Mouse (Mus musculus): ENCODE measurements at regions not wholly inside any gene's neighbourhood (a gene's known extent, or its start where the extent isn't known, plus 50 kb on each side); places are given as distances from the start of the nearest gene placed in this dataset.
A peak's percentile ranks its signal among the peaks of the same experiment; 100 is the strongest.

- no peak for DNase-seq
- Histone ChIP-seq H3K4me1 (replicated peaks; ENCODE audit: control insufficient read depth, insufficient read depth, low read length) (peaks cover 7% of the 10 kb centered on the region; the same call in 1 of the 2 replicates), H3K36me3 (ENCODE audit: control insufficient read depth, insufficient read depth, low read length) (no peaks in the 10 kb centered on the region), H3K27me3 (ENCODE audit: control insufficient read depth, insufficient read depth, low read length) (no peaks in the 10 kb centered on the region), H3K4me3 (ENCODE audit: control insufficient read depth, insufficient read depth, low read length) (no peak overlapping the region), H3K27ac (ENCODE audit: control insufficient read depth, insufficient read depth, low read length) (no peak overlapping the region)
- no peak for TF ChIP-seq CTCF (IDR thresholded peaks at IDR 0.05; ENCODE audit: borderline replicate concordance, control insufficient read depth, extremely low read depth, insufficient read depth, low read length, poor library complexity)
- 91% methylated on average over 7 of the region's 7 CpGs for WGBS
Observed at GRCm38 (mm10) chr6:52481975-52482374, 158.2 kb downstream of the Hibadh start.

- Histone ChIP-seq H3K27ac (ENCODE audit: control insufficient read depth, insufficient read depth, low read length) (no peak overlapping the region), H3K4me3 (ENCODE audit: control insufficient read depth, insufficient read depth, low read length) (no peak overlapping the region), H3K27me3 (ENCODE audit: control insufficient read depth, insufficient read depth, low read length) (no peaks in the 10 kb centered on the region), H3K36me3 (ENCODE audit: control insufficient read depth, insufficient read depth, low read length) (no peaks in the 10 kb centered on the region), H3K4me1 (replicated peaks; ENCODE audit: control insufficient read depth, insufficient read depth, low read length) (peaks cover 5% of the 10 kb centered on the region; the same call in 1 of the 2 replicates)
- WGBS: 35% methylated on average over 9 of the region's 9 CpGs
- TF ChIP-seq POLR2A (IDR thresholded peaks at IDR 0.05; ENCODE audit: control insufficient read depth, extremely low read depth, insufficient read depth, low read length, poor library complexity): no peak
- no peak for TF ChIP-seq CTCF (IDR thresholded peaks at IDR 0.05; ENCODE audit: borderline replicate concordance, control insufficient read depth, extremely low read depth, insufficient read depth, low read length, poor library complexity)
- no peak for DNase-seq
Observed at GRCm38 (mm10) chr6:52486146-52486545, 154.0 kb downstream of the Hibadh start.

- H3K4me1 ChIP-seq (replicated peaks; ENCODE audit: control insufficient read depth, insufficient read depth, low read length): peaks cover 5% of the 10 kb centered on the region; the same call in 1 of the 2 replicates
- no peaks in the 10 kb centered on the region for H3K36me3 ChIP-seq (ENCODE audit: control insufficient read depth, insufficient read depth, low read length)
- no peak overlapping the region for H3K27ac ChIP-seq (ENCODE audit: control insufficient read depth, insufficient read depth, low read length)
- 64% methylated on average over 4 of the region's 4 CpGs for WGBS
- no peak for TF ChIP-seq POLR2A (IDR thresholded peaks at IDR 0.05; ENCODE audit: control insufficient read depth, extremely low read depth, insufficient read depth, low read length, poor library complexity)
- no peak for TF ChIP-seq CTCF (IDR thresholded peaks at IDR 0.05; ENCODE audit: borderline replicate concordance, control insufficient read depth, extremely low read depth, insufficient read depth, low read length, poor library complexity)
- no peak overlapping the region for H3K4me3 ChIP-seq (ENCODE audit: control insufficient read depth, insufficient read depth, low read length)
- DNase-seq: no peak
- H3K27me3 ChIP-seq (ENCODE audit: control insufficient read depth, insufficient read depth, low read length): no peaks in the 10 kb centered on the region
Observed at GRCm38 (mm10) chr6:52486655-52487054, 153.5 kb downstream of the Hibadh start.

- no peaks in the 10 kb centered on the region for H3K27me3 ChIP-seq (ENCODE audit: control insufficient read depth, insufficient read depth, low read length)
- no peak for DNase-seq
- peaks cover 5% of the 10 kb centered on the region; the same call in 1 of the 2 replicates for H3K4me1 ChIP-seq (replicated peaks; ENCODE audit: control insufficient read depth, insufficient read depth, low read length)
- 88% methylated on average over 5 of the region's 5 CpGs for WGBS
- no peak overlapping the region for H3K27ac ChIP-seq (ENCODE audit: control insufficient read depth, insufficient read depth, low read length)
- no peak for TF ChIP-seq POLR2A (IDR thresholded peaks at IDR 0.05; ENCODE audit: control insufficient read depth, extremely low read depth, insufficient read depth, low read length, poor library complexity)
- TF ChIP-seq CTCF (IDR thresholded peaks at IDR 0.05; ENCODE audit: borderline replicate concordance, control insufficient read depth, extremely low read depth, insufficient read depth, low read length, poor library complexity): no peak
- H3K36me3 ChIP-seq (ENCODE audit: control insufficient read depth, insufficient read depth, low read length): no peaks in the 10 kb centered on the region
- H3K4me3 ChIP-seq (ENCODE audit: control insufficient read depth, insufficient read depth, low read length): no peak overlapping the region
Observed at GRCm38 (mm10) chr6:52487861-52488260, 152.3 kb downstream of the Hibadh start.

- no peaks in the 10 kb centered on the region for H3K36me3 ChIP-seq (ENCODE audit: control insufficient read depth, insufficient read depth, low read length)
- peaks cover 5% of the 10 kb centered on the region; the same call in 1 of the 2 replicates for H3K4me1 ChIP-seq (replicated peaks; ENCODE audit: control insufficient read depth, insufficient read depth, low read length)
- H3K4me3 ChIP-seq (ENCODE audit: control insufficient read depth, insufficient read depth, low read length): no peak overlapping the region
- DNase-seq: peak; percentile 27
- no peak overlapping the region for H3K27ac ChIP-seq (ENCODE audit: control insufficient read depth, insufficient read depth, low read length)
- no peaks in the 10 kb centered on the region for H3K27me3 ChIP-seq (ENCODE audit: control insufficient read depth, insufficient read depth, low read length)
- 89% methylated on average over 14 of the region's 14 CpGs for WGBS
- TF ChIP-seq POLR2A (IDR thresholded peaks at IDR 0.05; ENCODE audit: control insufficient read depth, extremely low read depth, insufficient read depth, low read length, poor library complexity) (no peak), CTCF (IDR thresholded peaks at IDR 0.05; ENCODE audit: borderline replicate concordance, control insufficient read depth, extremely low read depth, insufficient read depth, low read length, poor library complexity) (peak; percentile 55; the same call in 1 of the 2 replicates)
Observed at GRCm38 (mm10) chr6:52490264-52490775, 149.9 kb downstream of the Hibadh start.

- 75% methylated on average over 3 of the region's 3 CpGs for WGBS
- Histone ChIP-seq H3K4me1 (replicated peaks; ENCODE audit: control insufficient read depth, insufficient read depth, low read length) (no peaks in the 10 kb centered on the region), H3K4me3 (ENCODE audit: control insufficient read depth, insufficient read depth, low read length) (no peak overlapping the region), H3K27ac (ENCODE audit: control insufficient read depth, insufficient read depth, low read length) (no peak overlapping the region), H3K36me3 (ENCODE audit: control insufficient read depth, insufficient read depth, low read length) (no peaks in the 10 kb centered on the region), H3K27me3 (ENCODE audit: control insufficient read depth, insufficient read depth, low read length) (no peaks in the 10 kb centered on the region)
- TF ChIP-seq POLR2A (IDR thresholded peaks at IDR 0.05; ENCODE audit: control insufficient read depth, extremely low read depth, insufficient read depth, low read length, poor library complexity): no peak
- TF ChIP-seq CTCF (IDR thresholded peaks at IDR 0.05; ENCODE audit: borderline replicate concordance, control insufficient read depth, extremely low read depth, insufficient read depth, low read length, poor library complexity): no peak
- DNase-seq: no peak
Observed at GRCm38 (mm10) chr6:52495301-52495700, 144.9 kb downstream of the Hibadh start.

GRCm38 (mm10) chr6:52495855-52496254 lies 144.3 kb downstream of the Hibadh start:
- no peak overlapping the region for H3K4me3 ChIP-seq (ENCODE audit: control insufficient read depth, insufficient read depth, low read length)
- WGBS: 89% methylated on average over 5 of the region's 5 CpGs
- no peak overlapping the region for H3K27ac ChIP-seq (ENCODE audit: control insufficient read depth, insufficient read depth, low read length)
- DNase-seq: no peak
- H3K27me3 ChIP-seq (ENCODE audit: control insufficient read depth, insufficient read depth, low read length): no peaks in the 10 kb centered on the region
- TF ChIP-seq POLR2A (IDR thresholded peaks at IDR 0.05; ENCODE audit: control insufficient read depth, extremely low read depth, insufficient read depth, low read length, poor library complexity) (no peak), CTCF (IDR thresholded peaks at IDR 0.05; ENCODE audit: borderline replicate concordance, control insufficient read depth, extremely low read depth, insufficient read depth, low read length, poor library complexity) (no peak)
- H3K4me1 ChIP-seq (replicated peaks; ENCODE audit: control insufficient read depth, insufficient read depth, low read length): no peaks in the 10 kb centered on the region
- H3K36me3 ChIP-seq (ENCODE audit: control insufficient read depth, insufficient read depth, low read length): no peaks in the 10 kb centered on the region
